Mouse (Mus musculus): ENCODE data around the gene I830077J02Rik.
A peak's percentile ranks its signal among the peaks of the same experiment; 100 is the strongest.

The I830077J02Rik gene

DNA sequence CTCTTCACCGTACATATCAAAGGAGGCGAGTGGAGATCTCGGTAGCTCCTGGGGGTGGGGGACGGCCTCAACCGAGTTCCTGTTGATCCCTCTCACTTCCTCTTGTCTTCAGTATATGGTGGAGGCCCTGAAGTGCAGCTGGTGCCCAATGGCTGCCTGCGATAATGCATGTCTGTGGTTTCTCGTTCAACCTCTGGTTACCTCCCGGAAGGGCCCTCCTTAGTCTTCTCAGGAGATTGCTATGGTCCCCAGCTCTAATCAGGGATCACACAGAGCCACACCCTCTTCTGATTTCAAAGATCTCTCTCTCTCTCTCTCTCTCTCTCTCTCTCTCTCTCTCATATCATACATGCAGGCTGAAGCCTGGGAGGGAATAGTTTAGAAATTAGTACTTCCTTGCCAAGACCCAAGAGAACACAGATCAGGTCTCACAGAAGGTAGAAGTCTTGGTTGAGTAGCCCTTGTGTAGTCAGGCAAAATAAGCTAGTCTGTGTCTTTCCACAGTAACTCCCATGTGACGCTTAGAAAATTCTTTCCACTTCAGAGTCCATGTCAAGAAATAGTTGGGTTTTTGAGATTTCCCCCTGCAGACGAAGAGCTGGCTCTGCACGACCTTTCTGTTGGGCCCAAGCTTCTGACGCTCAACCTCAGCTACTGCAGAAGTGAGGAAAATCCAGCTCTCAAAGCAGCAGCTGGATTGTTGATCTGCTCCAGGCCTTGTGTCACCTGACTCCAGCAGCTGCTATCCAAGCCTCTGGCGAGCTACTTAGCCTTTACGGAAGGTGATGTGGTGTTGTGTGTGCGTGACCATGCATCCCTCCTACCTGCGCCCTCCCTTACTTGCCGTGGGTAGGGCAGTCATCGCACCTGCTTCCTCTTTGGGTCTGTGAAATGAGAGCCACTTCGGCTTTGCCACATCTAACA lies 39.6 kb downstream of the I830077J02Rik start:
- DNase-seq, result no peak

DNA sequence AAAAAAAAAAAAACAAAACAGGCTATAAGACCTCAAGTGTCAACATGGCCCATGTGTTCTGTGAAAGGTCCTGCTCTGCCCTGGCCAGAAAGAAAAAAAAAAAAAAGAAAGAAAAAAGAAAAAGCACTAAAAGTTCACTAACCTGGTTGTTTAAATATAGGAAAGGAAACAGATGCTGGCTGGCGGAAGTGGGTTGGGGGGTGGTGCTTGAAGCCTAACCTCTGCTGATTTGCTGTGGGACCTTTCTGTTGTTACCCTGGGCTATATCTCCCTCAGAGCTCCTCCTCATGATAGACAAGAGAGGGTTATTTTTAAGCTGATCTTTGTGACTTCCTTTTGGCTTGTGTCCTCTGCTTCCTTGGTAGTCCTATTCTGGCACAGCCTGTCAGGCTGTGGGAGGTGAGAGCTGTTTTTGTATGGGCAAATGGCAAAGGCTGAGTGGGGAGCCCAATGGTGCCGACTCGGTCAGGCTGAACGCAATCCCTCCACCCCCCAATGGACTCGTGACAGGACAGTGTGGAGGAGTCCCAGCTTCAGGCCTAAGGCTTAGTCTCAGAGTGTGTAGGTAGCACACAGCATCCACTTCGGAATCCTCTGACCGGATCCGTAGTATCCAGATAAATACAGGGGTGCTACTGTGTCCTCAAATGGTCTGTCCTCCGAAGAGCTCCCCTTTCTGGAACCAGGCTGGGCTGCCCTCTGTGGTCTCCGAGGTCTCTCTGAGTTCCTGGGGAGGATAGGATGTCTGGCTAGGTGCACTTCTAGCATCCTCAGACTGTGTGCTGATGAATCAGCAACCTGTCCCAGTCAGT lies 40.5 kb downstream of the I830077J02Rik start:
- DNase-seq, result peak; percentile 15 to 26

DNA sequence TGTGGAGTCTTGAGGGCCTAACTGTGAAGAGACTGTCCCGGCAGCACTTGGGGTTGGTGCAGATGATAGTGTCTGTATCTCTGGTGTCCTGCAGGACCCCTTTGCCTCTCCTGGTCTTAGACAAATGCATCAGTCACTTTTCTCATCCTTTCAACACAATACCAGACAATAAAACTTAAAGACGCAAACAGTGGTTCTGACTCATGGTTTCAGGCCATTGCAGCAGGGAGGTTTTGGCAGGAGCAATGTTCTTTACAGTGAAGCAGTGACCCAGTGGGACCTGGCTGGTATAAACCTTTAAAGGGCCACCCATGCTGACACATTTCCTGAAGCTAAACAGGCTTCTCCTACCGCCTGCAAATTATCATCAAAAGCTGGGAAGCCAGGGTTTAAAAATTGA lies 41.3 kb downstream of the I830077J02Rik start:
- DNase-seq, result no peak

DNA sequence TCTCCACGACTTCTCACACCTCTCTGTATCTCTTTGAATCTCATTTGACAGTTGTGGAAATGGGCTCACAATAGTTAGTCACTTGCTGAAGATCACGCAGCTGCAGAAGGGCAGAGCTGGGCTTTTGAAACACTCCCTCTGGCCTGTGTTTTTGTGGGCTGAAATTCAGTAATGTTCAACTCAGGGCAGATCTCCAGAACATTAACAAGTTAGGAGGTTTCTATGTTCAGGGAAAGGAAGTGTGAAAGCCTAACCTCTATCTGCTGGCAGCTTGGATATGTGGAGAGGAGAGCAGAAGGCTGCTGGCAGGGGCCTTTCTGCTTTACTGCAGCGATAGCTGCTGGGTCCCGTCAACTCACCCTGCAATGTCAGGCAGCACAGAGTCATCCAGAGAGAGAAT lies 42.2 kb downstream of the I830077J02Rik start:
- DNase-seq, result peak in 1 of 2 experiments; percentile 35

DNA sequence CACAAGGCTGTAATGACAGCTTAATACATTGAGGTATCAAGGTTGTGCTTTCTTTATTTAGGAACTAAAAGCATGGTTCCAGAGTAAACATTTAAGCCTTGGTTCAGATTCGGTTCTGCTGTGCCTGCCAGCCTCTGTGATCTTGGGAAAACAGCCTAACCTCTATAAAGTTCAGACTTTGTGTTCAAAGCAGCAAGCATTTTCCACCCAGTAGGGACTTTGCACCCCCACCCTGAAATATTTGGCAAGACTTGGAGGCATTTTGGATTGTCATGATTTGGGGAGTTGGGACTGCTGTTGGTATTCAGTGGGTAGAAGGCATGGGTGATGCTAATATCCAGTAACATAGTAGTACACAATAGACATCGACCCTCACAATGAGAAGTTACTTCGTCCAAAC lies 43.5 kb downstream of the I830077J02Rik start:
- no peak for DNase-seq

DNA sequence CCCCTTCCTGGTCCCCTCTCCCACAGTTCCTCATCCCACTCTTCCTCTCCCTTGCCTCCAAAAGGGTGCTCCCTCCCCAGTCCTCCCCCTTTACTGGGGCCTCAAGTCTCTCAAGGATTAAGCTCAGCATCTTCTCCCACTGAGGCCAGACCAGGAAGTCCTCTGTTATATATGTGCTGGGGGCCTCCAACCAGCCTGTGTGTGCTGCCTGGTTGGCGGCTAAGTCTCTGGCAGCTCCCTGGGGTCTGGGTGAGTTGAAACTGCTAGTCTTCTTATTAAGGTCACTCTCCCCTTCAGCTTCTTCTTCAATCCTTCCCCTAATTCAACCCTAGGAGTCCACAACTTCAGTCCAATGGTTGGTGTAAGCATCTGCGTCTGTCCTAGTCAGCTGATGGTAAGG lies 49.4 kb downstream of the I830077J02Rik start:
- DNase-seq, result no peak

DNA sequence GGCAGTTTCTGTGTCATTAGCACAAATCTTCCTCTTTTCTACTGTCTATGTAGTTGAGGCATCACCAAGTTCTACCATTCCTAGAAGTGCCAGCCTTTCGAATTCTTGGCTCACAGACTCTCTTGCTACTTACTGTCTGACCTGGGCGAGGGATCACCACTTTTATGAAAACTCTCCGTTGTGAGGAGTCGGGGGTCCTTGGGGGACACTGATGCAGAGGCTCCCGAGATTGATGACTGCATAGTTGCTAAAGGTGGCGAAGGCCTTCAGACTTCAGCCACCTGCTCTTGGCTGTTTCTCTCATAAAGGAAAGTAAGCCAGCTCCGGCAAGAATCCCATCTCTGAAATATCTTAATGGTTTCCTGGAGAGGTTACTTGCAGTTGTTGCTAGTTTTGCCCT lies 50.4 kb downstream of the I830077J02Rik start:
- no peak for DNase-seq

DNA sequence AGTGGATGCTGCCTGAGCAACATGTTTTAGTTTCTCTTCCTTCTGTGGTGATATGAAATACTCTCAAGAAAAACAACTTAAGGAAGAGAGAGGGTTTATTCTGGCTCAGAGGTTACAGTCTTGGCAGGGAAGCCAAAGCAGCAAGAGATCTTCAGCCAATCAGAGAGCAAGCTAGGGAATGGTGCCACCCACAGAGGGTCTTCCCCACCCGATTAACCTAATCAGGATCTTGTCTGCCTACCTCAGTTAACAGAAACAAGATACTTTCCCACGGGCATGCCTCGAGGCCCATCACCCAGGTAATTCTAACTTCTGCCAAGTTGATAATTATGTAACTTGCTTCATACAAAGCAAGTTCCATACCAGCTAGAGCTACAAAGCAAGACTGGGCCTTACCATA lies 52.0 kb downstream of the I830077J02Rik start:
- DNase-seq, result no peak

DNA sequence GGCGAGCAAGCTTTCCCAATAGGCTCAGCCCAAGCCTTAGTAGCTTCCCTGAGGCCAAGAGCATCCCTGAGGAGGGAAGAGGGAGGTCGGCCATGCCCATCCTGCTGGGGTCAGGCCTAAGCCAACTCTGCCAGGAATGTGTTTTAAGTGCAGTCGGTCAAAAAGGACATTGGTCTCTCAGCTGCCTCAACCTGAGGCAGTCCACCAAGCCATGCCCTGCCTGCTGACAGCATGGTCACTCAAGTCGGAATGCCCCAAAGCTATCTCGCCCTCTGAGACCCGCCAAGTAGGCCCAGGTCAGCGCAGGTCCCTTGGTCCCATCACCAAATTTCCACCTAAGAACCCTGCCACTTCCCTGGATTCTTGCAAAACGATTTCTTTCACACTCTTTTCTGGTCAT lies 53.7 kb downstream of the I830077J02Rik start:
- no peak for DNase-seq

DNA sequence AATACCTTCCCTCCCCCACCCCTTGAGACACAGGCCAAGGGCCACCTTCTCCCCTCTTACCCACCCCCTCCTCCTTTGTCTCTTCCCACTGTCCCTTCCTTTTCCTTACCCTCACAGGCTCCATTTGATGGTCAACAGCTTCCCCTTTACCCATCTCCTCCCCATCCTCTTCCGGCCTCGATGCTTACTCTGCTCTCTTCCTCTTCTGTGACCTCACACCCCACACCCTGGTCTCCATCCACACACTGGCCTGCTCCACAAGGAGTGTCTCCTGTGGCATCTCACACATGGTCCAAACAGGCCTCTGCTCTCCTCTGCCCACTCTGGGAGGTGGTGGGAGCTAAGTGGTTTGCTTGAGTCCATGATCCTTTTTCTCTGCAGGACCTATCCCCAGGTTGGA lies 54.5 kb downstream of the I830077J02Rik start:
- no peak for DNase-seq

DNA sequence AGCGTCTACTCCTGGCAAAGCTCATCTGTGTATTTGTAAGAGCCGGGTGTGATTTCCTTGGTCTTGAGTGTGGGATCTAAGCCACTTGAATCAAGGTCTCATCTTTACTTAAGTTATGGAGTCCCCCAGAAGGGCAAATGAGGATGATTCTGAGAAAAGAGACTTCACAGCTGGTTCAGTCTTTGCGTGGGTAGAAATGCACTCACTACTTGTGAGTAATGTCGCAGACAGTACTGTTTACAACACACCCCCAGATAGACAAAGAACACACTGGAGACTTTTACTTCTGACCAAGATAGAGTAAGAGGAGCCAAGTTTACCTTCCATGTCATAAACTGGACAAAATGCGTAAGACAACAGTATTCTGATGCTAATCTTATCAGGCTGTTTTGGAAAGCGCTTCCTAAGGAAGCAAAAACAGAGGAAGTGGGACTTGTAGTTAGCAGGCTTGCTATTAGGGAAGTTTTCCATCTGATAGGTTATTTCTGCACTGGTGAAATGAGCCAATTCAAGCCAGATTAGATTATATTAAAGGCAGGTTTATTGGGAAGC lies 55.1 kb downstream of the I830077J02Rik start:
- no peak for DNase-seq

DNA sequence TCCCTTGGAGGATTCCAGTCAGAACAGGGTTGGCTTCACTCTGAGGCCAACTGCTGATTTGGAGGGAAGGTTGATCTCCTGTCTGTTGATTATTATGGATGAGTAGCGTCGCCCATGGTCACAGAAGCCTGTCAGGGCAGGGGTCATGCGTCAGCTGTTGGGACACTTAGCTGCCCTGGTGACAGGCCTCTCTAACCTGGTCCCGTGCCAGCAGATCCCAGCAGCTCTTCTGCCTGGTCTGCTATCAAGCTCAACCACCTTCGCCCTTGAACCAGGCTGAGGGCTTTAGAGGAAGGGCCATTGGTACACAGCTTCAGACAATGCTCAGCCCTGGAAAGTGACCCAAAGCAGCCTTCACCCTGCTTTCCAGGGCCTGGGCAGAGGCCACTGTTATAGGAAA lies 56.4 kb downstream of the I830077J02Rik start:
- no peak for DNase-seq
